Mouse (Mus musculus): ENCODE measurements around the gene Arhgap10. TPM values are rescaled to one million over a fixed set of nuclear protein-coding genes. Genes with fewer than 3 reads are reported as not detected.
"Not testable (repeated sequence)": the region's sequence is repeated elsewhere in the genome, so short reads cannot be mapped to it uniquely, and the experiment has no call there.

The Arhgap10 gene
- total RNA-seq, 2 experiments from 2014 or later = 3.5 to 21.8 TPM

GRCm38 (mm10) chr8:77364472-77364871 lies 153.3 kb downstream of the Arhgap10 start:
- no peak for ATAC-seq (replicated peaks; ENCODE audit: poor library complexity, severe bottlenecking)

DNA sequence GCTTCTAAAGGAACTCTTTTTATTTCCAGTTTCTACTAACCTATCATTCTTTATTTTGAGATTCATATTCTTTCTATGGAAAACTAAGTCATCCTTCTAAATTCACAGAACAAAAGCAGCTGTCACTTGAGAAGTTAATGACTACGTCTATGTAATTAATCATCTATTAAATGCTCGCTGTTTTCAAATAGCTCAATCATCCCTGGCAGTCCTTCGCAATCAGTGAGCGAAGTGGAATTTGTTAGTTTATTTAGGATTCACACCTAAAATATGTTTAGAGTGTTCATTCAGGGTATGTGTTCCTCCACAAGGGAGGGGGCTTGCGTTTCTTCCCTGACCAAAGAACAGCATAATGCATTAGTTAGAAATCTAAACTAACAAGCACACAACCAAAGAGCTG lies 156.9 kb downstream of the Arhgap10 start:
- no peak for ATAC-seq (replicated peaks; ENCODE audit: poor library complexity, severe bottlenecking)

DNA sequence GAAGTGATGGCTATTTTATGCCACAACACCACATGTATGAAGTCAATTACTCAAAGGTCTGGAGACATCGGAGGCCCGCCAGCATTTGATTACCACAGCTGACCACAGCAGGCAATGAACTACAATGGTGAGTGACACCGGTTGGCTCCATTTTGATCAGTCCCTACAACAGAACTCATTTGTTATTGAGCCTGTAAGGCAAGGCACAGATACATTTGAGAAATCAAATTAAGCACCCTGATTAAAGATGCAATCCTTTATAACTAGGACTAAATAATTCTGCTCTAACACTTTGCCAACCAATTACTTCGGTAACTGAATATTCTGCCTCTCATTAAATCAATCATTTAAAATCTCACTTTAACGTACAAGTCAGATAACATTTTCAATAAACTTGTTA lies 157.3 kb downstream of the Arhgap10 start:
- ATAC-seq (replicated peaks; ENCODE audit: poor library complexity, severe bottlenecking) = no peak

DNA sequence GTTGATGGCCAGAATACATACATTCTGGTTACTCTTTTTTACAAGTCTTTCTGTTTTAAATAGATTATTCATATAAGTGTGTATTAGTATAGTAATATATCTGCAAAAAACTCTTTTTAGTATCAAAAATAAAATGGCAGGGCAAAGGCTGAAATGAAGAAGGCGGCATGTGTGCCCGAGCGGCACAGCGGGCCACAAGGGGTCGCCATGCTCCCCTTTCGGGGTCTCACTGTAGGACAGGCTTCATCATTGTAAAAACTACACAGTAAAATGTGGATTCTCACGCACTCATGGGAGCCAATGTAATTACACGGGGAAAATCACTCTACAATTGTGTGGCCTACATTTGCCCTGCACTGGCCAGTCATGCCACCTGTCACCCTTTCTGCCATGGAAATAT lies 160.6 kb downstream of the Arhgap10 start:
- ATAC-seq (replicated peaks; ENCODE audit: poor library complexity, severe bottlenecking) = no peak

- no peak for ATAC-seq (replicated peaks; ENCODE audit: poor library complexity, severe bottlenecking)
Measured at GRCm38 (mm10) chr8:77355344-77355743, 162.4 kb downstream of the Arhgap10 start.

GRCm38 (mm10) chr8:77354189-77354588 lies 163.6 kb downstream of the Arhgap10 start:
- no peak for ATAC-seq (replicated peaks; ENCODE audit: poor library complexity, severe bottlenecking)

DNA sequence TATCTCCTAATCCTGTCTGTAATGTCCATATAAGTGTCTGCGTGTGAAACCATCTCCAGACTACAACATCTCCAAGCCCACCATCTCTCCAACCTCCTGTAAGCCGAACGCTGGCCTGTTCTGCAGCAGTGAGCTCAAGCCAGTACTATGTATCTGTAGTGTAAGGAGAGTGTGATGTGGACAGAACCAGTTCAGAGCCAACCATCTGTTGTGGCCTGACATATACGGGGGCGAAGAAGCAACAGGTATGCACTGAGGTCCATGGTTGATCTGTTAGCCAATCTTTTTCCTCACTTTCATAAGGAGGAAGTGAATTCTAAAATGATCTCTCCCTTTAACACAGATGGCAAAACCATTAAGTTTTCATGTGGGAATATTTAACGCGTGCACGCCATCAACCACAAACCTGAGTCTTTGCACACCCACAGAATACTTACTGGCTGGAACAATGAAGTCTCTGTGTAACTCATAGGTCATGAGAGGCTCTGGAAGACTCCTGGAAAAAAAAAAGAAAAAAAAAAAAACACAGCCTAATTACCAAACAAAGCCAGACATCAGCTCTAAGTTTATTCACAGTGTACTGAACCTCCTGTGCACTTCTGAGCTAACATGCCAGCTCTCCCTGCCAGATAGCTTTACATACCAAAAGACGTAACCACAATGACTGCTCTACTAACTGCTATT lies 166.4 kb downstream of the Arhgap10 start:
- no peak for ATAC-seq (replicated peaks; ENCODE audit: poor library complexity, severe bottlenecking)

GRCm38 (mm10) chr8:77350121-77350777 lies 167.5 kb downstream of the Arhgap10 start:
- ATAC-seq (replicated peaks; ENCODE audit: poor library complexity, severe bottlenecking) = no peak

GRCm38 (mm10) chr8:77343916-77344315 lies 173.8 kb downstream of the Arhgap10 start:
- ATAC-seq (replicated peaks; ENCODE audit: poor library complexity, severe bottlenecking) = no peak

- ATAC-seq (replicated peaks; ENCODE audit: poor library complexity, severe bottlenecking) = no peak
Measured at GRCm38 (mm10) chr8:77343335-77343734, 174.4 kb downstream of the Arhgap10 start.

DNA sequence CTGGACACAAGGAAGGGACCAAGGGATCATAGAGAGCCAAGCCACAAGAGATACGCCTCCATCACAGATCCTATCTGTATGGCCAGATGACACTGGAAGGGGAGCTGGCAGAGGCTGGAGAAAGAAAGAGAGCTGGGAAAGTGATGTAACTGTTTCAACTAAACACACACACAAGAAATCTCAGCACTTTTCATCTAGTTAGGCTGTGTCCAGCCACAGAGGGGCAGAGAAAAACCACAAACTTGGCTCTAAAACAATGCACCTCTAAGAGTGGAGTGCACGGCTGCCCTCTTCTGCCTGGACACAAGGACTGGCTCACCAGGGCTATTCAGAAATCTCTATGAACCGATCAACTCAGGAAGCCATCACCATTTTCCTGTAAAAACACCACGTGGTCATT lies 175.6 kb downstream of the Arhgap10 start:
- no peak for ATAC-seq (replicated peaks; ENCODE audit: poor library complexity, severe bottlenecking)

GRCm38 (mm10) chr8:77341329-77341728 lies 176.4 kb downstream of the Arhgap10 start:
- ATAC-seq (replicated peaks; ENCODE audit: poor library complexity, severe bottlenecking) = no peak

GRCm38 (mm10) chr8:77340046-77340747 lies 177.6 kb downstream of the Arhgap10 start:
- ATAC-seq (replicated peaks; ENCODE audit: poor library complexity, severe bottlenecking) = no peak

DNA sequence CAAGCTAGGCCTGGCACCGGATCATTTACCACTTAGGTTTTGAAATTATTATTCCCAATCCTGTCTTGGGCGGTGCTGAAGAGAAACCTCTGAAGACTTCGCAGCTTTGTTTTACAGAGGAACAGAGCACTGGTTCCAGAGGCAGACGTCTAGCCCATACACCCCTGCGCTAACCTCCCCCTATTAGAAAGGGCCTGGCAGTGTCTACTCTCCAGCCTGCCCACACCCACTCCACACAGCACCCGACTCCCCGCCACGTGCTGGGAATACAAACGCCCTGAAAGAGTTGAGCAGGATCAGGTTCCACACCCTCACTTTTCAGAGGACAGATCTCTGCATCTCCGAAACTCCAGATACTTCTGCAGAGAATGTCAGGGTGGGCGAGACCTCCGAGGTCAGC lies 180.5 kb downstream of the Arhgap10 start:
- no peak for ATAC-seq (replicated peaks; ENCODE audit: poor library complexity, severe bottlenecking)

DNA sequence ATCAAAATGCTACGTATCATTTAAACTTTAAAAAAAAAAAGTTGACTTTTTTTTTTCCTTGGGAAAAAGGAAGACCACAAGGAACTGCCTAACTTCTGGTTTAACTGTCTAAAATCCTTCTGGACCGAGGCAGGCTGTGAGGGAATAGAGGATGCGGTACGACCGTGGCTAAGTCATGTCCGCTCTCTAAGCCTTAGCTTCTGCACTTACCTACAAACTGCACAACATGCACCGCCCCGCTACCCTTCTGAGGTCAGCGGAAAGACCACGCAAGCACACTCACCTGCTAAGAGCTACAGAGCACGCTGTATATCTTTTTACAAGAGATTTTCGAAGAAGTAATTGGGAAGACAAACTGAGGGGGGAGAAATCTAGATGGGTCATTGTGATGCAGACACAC lies 186.6 kb downstream of the Arhgap10 start:
- ATAC-seq (replicated peaks; ENCODE audit: poor library complexity, severe bottlenecking) = no peak

- no peak for ATAC-seq (replicated peaks; ENCODE audit: poor library complexity, severe bottlenecking)
Measured at GRCm38 (mm10) chr8:77330304-77330703, 187.4 kb downstream of the Arhgap10 start.

DNA sequence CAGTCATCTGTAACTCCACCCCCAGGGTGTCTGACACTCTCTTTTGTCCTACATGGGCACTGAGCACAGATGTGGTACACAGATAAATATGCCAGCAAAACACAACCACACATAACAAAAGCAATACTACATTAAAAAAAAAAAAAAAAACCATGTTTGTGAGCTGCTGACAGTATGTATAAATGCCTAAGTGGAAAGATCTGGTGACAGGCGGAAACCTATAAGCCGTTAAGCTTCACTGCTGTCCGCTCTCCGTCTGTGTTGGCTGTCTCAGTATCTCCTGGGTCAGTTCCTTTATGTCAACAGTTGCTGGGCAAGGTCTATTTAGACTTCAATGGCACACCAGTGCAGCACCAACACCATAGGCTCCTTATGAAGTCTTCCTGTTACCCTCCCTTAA lies 188.0 kb downstream of the Arhgap10 start:
- ATAC-seq (replicated peaks; ENCODE audit: poor library complexity, severe bottlenecking) = no peak

DNA sequence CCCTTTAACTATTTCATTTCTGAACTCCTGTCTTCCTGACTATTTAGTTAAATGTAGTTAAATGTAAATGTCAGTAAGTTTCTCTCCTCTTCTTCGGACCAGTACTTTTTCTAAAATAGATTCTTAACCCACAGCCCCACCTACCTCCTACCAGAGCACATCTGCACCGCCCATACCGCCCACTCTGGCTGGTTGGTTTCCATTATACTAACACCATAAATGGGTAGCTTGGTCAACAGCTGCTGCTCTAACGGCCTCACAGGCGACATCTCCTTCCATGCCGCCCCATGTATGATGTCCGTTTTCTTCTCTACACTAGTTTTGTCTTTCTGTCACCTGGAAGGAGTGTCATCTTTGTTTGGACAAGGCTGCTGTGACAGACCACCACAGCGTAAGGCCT lies 189.3 kb downstream of the Arhgap10 start:
- no peak for ATAC-seq (replicated peaks; ENCODE audit: poor library complexity, severe bottlenecking)

DNA sequence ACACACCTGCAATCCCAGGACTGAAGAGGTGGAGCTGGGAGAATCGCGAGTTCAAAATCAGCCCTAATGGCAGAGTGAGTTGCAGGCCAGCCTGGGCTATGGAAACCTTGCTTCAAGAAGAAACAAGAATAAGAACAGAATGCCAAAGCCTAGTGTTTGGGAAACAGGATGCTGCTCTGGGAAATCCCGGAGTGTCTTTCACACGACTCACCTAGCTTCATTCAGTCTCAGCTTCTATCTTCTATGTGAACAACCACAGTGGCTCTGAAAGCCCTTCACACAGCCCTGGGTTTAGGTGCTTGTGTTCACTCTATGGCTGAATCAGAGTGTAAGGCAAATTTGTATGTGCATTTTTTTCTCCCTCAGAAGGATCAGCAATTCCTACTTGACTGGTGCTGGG lies 190.4 kb downstream of the Arhgap10 start:
- no peak for ATAC-seq (replicated peaks; ENCODE audit: poor library complexity, severe bottlenecking)

DNA sequence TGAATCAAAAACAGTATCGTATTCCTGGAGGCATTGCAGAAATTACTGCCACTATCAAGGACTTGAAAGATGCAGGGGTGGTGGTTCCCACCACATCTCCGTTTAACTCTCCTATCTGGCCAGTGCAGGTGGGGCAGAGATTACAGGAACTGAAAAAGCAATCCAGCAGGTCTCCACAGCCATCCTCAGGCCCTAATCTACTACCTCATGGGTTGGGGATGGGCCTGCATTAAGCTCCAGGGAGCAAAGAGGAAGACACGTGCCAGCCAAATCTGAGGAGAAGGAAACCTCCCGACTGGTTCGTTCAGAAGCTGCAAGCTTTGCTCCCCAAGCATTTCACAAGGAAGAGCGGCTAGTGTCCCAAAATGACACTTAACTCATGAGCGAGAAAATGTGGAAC lies 195.0 kb downstream of the Arhgap10 start:
- not testable (repeated sequence) for ATAC-seq (replicated peaks; ENCODE audit: poor library complexity, severe bottlenecking)

DNA sequence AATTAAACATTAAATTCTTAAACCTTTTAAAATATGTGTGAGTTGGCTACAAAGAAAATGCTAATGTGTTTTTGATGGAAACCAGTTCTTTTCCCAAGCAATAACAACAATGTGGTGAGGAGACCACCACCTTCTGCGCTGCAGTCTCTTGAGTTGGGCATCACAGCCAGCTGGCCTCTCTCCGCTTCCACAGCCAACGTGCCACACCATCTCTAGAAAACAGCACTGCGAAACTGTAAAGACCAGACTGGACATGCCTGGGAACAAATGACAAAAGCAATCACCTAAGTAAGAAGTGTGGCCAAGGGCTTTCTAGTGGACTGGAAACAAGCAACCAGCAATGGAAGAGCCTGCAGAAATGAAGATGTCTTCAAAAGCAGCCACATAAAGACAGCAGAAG lies 195.9 kb downstream of the Arhgap10 start:
- ATAC-seq (replicated peaks; ENCODE audit: poor library complexity, severe bottlenecking) = no peak

GRCm38 (mm10) chr8:77318590-77318989 lies 199.2 kb downstream of the Arhgap10 start:
- no peak for ATAC-seq (replicated peaks; ENCODE audit: poor library complexity, severe bottlenecking)
